Mouse (Mus musculus): ENCODE data around the gene Cog5. TPM values are rescaled to one million over a fixed set of nuclear protein-coding genes. Genes with fewer than 3 reads are reported as not detected.
"Not testable (repeated sequence)": the region's sequence is repeated elsewhere in the genome, so short reads cannot be mapped to it uniquely, and the experiment has no call there.

The Cog5 gene
- total RNA-seq (2018; cell fraction: chromatin; rRNA removed): 100 to 1,000 TPM in 16 of 26 experiments, 10 to 100 TPM in 10; 16.3 to 122 (median 102) TPM
- total RNA-seq (2018; cell fraction: cytosol; rRNA removed): 10 to 100 TPM; 23.9 to 38.2 (median 30.1) TPM
- 10 to 100 TPM; 25.2 to 90.4 (median 57.5) TPM for total RNA-seq (2018; cell fraction: nucleus; rRNA removed)
- polyA plus RNA-seq (2018): 23.2 to 30.6 TPM (median 27.4 TPM) in 3 replicates

- H3K36me3 ChIP-seq (ENCODE audit: inconsistent target): no peaks in the 10 kb centered on the region
- peaks cover 39% of the 10 kb centered on the region; the same call in 1 of the 2 replicates for H3K79me2 ChIP-seq (ENCODE audit: inconsistent target)
- WGBS (ENCODE audit: missing documents): 1% methylated on average over 44 of the region's 47 CpGs
- peak within 1 kb of the TSS; percentile 87 for H3K4me3 ChIP-seq (ENCODE audit: inconsistent target)
- H3K27ac ChIP-seq: peak within 1 kb of the TSS; percentile 44
These were observed at the start of gene Cog5, which contains the start of gene Dus4l for GRCm38 (mm10) chr12:31654197-31654964. Gene Cog5 (plus strand): TSS chr12:31654869. Gene Dus4l (minus strand): TSS chr12:31654826.

GRCm38 (mm10) chr12:31604894-31605293 is 49.8 kb upstream of the Cog5 start:
- H3K27ac ChIP-seq: no peak overlapping the region
- peaks cover under 1% of the 10 kb centered on the region; the same call in 1 of the 2 replicates for H3K36me3 ChIP-seq (ENCODE audit: inconsistent target)
- H3K4me3 ChIP-seq (ENCODE audit: inconsistent target): no peak overlapping the region
- no peaks in the 10 kb centered on the region for H3K79me2 ChIP-seq (ENCODE audit: inconsistent target)
- WGBS (ENCODE audit: missing documents): 86% methylated on average over 3 of the region's 3 CpGs

DNA sequence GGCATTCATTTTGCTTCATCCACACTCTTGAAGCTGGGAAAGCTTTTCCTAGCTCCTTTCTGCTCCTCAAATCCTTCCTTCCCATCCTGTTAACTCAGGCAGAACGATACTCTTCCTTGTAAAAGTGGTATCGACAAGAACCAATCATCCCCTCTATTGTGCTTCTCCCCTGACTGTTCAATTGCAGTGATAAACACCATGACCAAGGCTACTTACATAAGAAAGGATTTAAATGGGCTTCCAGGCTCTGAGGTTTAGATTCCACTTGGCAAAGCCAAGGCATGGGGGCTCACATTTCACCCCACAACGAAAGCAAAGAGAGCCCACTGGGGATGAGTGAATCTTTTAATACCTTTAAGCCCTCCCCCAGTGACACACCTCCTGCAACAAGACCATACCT is 46.5 kb upstream of the Cog5 start:
- Histone ChIP-seq H3K4me3 (ENCODE audit: inconsistent target) (no peak overlapping the region), H3K27ac (no peak overlapping the region), H3K36me3 (ENCODE audit: inconsistent target) (peaks cover 3% of the 10 kb centered on the region; the same call in 1 of the 2 replicates), H3K79me2 (ENCODE audit: inconsistent target) (no peaks in the 10 kb centered on the region)
- 93% methylated on average over 3 of the region's 3 CpGs for WGBS (ENCODE audit: missing documents)

DNA sequence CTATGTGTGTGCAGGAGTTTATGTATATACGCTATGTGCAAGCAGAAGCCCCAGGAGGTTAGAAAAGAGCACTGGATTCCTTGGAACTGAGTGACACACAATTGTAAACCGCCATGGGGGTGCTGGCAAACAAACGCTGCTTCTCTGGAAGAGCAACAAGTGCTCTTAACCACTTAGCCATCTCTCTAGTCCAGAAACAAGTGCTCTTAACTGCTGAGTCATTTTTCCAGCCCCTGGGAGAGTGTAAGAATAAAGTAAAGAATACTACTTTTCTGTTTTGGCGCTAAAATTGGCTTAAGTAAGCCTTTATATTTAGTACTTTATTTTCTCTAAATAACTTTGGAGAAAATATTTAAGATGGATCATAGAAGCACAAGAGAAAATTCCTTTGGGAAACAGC is 41.3 kb upstream of the Cog5 start:
- peaks cover 13% of the 10 kb centered on the region for H3K36me3 ChIP-seq (ENCODE audit: inconsistent target)
- 93% methylated on average over 4 of the region's 4 CpGs for WGBS (ENCODE audit: missing documents)
- H3K79me2 ChIP-seq (ENCODE audit: inconsistent target): no peaks in the 10 kb centered on the region

DNA sequence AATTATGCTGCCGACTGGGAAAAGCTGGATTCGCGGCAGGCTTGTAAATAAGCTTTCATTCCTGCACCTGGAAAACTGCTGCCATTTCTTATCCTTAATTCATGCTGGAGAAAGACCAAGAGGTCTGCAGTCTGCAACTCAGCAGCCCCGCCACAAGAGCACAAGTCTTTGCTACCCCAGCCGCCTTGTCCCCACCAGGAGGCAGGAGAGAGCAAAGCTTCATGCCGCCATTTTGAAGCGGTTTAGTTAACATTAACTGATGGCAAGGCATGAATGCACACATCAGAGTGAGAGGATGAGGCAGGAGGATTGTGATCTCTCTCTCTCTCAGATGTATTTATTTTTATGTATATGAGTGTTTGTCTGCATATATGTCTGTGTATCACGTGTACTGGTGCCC is 34.6 kb upstream of the Cog5 start:
- Histone ChIP-seq H3K4me3 (ENCODE audit: inconsistent target) (no peak overlapping the region), H3K27ac (no peak overlapping the region), H3K79me2 (ENCODE audit: inconsistent target) (no peaks in the 10 kb centered on the region), H3K36me3 (ENCODE audit: inconsistent target) (peaks cover 17% of the 10 kb centered on the region)
- 95% methylated on average over 8 of the region's 8 CpGs for WGBS (ENCODE audit: missing documents)

More for the DNA sequence above, 41.3 kb upstream of the Cog5 start:
- Histone ChIP-seq H3K4me3 (ENCODE audit: inconsistent target) (no peak overlapping the region), H3K27ac (no peak overlapping the region)

DNA sequence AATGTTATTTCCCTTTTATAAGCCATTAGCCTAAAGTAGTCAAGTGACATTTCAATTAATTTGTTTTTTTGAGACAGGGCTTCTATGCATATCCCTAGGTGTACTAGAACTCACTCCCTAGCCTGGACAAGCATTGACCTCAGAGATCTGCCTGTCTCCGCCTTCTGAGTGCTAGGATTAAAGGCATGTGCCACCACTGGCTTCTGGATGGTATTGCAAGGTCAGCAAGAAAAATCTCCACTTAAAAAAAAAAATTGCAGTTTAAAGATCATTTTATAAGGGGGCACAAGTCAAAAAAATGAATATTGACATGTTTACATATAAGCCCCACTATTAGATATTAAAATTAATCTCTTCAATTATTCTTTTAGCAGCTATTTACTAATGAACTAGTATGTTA is 29.7 kb upstream of the Cog5 start:
- no peak overlapping the region for H3K27ac ChIP-seq
- 100% methylated on average over 1 of the region's 1 CpGs for WGBS (ENCODE audit: missing documents)
- H3K79me2 ChIP-seq (ENCODE audit: inconsistent target): no peaks in the 10 kb centered on the region
- no peak overlapping the region for H3K4me3 ChIP-seq (ENCODE audit: inconsistent target)
- H3K36me3 ChIP-seq (ENCODE audit: inconsistent target): peaks cover 13% of the 10 kb centered on the region; the same call in 1 of the 2 replicates

- not testable (repeated sequence) for H3K79me2 ChIP-seq (ENCODE audit: inconsistent target); H3K4me3 ChIP-seq (ENCODE audit: inconsistent target); H3K27ac ChIP-seq
- WGBS (ENCODE audit: missing documents): 97% methylated on average over 7 of the region's 9 CpGs
- H3K36me3 ChIP-seq (ENCODE audit: inconsistent target): peaks cover 13% of the 10 kb centered on the region; the same call in 1 of the 2 replicates
These were observed 26.3 kb upstream of the Cog5 start for GRCm38 (mm10) chr12:31628396-31628795.

DNA sequence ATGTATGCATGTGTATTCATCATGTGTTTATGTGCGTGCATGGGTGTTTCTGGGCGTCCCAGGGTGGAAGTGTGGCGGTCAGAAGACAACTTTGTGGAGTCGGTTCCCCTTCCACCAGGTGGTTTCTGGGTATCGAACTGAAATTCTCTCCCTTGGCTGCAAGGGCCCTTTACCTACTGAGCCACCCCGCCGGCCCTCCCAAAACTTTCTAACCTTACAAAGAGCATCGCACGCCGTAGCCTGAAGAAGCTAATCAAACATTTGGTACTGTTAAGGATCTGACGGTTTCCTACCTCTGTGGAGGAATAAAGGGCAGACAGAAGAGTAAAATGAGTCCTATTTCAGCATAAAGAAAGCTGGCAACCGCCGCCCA is 20.7 kb upstream of the Cog5 start:
- Histone ChIP-seq H3K4me3 (ENCODE audit: inconsistent target) (peak overlapping the region; percentile 71), H3K79me2 (ENCODE audit: inconsistent target) (no peaks in the 10 kb centered on the region), H3K27ac (peak overlapping the region; percentile 33), H3K36me3 (ENCODE audit: inconsistent target) (no peaks in the 10 kb centered on the region)
- WGBS (ENCODE audit: missing documents): under 1% methylated on average over 13 of the region's 13 CpGs

- Histone ChIP-seq H3K27ac (peak within 1 kb of the TSS; percentile 33), H3K36me3 (ENCODE audit: inconsistent target) (no peaks in the 10 kb centered on the region), H3K79me2 (ENCODE audit: inconsistent target) (no peaks in the 10 kb centered on the region), H3K4me3 (ENCODE audit: inconsistent target) (peak within 1 kb of the TSS; percentile 71)
- WGBS (ENCODE audit: missing documents): 2% methylated on average over 72 of the region's 73 CpGs
These were observed 20.1 kb upstream of the Cog5 start, which contains the start of gene Bcap29 for GRCm38 (mm10) chr12:31634343-31635239. Gene Bcap29 (minus strand): TSS chr12:31634658.

GRCm38 (mm10) chr12:31635240-31635607 is 19.4 kb upstream of the Cog5 start:
- H3K36me3 ChIP-seq (ENCODE audit: inconsistent target): no peaks in the 10 kb centered on the region
- WGBS (ENCODE audit: missing documents): 85% methylated on average over 3 of the region's 3 CpGs
- H3K4me3 ChIP-seq (ENCODE audit: inconsistent target): no peak overlapping the region

GRCm38 (mm10) chr12:31653611-31654010 is 1.1 kb upstream of the Cog5 start:
- H3K36me3 ChIP-seq (ENCODE audit: inconsistent target): no peaks in the 10 kb centered on the region
- peak overlapping the region; percentile 87; the same call in 1 of the 2 replicates for H3K4me3 ChIP-seq (ENCODE audit: inconsistent target)
- H3K79me2 ChIP-seq (ENCODE audit: inconsistent target): peaks cover 37% of the 10 kb centered on the region; the same call in 1 of the 2 replicates
- 61% methylated on average over 5 of the region's 5 CpGs for WGBS (ENCODE audit: missing documents)
- no peak overlapping the region for H3K27ac ChIP-seq

More at GRCm38 (mm10) chr12:31635240-31635607, 19.4 kb upstream of the Cog5 start:
- no peaks in the 10 kb centered on the region for H3K79me2 ChIP-seq (ENCODE audit: inconsistent target)
- H3K27ac ChIP-seq: no peak overlapping the region

DNA sequence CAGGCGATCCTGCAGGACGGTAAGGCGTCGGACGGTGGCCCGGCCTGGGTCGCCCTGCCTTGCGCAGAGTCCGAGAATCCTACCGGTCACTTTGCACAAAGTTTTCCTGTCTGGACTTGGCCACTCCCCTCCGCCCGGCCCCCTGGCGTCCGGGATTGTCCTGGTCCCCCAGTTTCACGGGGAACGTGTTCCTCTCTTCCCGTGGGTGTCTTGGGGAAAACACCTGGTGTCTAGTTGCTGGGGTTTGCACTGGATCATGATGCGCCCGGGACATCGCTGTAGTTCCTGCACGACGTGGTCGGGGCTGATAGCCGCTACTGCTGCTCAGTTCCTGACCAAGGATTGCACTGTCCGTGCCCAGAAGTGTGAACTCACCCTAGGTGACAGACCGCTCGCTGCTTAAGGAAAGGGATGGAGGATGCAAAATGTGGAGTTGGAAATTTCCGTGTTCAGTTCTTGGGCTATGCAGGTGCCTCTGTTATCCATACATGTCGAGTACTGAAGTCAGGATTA is 352 bp downstream of the Cog5 start:
- peak overlapping the region; percentile 44 for H3K27ac ChIP-seq

DNA sequence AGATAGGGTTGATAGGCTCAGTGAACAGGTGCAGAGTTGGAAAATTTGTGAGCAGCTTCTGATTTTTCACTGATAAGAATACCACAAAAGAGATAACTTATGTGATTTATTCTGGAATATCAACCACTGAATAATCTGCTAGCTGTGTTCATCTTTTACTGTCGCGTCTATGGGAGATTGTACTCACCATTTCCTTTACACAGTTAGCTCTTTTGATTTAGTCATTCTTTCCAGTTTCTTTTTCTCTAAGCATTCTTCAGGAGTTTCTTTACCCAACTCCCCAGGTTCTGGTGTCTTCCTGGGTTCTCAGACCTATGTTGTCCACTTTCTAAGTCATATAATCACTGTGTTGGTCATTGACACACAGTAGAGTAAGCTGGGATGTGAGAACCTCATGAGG is 2.2 kb downstream of the Cog5 start:
- Histone ChIP-seq H3K27ac (no peak overlapping the region), H3K79me2 (ENCODE audit: inconsistent target) (peaks cover 39% of the 10 kb centered on the region; the same call in 1 of the 2 replicates), H3K36me3 (ENCODE audit: inconsistent target) (no peaks in the 10 kb centered on the region), H3K4me3 (ENCODE audit: inconsistent target) (no peak overlapping the region)
- 100% methylated on average over 2 of the region's 2 CpGs for WGBS (ENCODE audit: missing documents)

More for the DNA sequence above, 352 bp downstream of the Cog5 start:
- peak overlapping the region; percentile 87 for H3K4me3 ChIP-seq (ENCODE audit: inconsistent target)
- under 1% methylated on average over 29 of the region's 29 CpGs for WGBS (ENCODE audit: missing documents)
- H3K79me2 ChIP-seq (ENCODE audit: inconsistent target): peaks cover 39% of the 10 kb centered on the region; the same call in 1 of the 2 replicates
- H3K36me3 ChIP-seq (ENCODE audit: inconsistent target): no peaks in the 10 kb centered on the region

DNA sequence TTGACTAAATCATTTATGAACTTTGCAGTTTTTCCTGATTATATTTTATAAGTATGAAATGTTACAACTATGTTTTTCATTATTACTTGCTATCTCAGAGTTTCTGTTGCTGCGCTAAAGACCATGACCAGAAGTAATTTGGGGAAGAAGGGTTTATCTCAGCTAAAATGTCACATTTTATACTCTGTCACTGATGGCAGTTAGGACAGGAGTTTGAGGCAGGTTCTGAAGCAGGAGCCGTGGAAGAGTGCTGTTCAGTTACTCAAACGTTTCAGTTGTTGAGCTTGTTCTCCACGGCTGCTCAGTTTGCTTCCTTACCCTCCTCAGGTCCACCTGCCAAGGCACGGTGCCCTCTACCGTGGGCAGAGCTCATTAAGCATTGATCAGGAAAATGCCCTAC is 11.3 kb downstream of the Cog5 start:
- no peak overlapping the region for H3K27ac ChIP-seq
- peaks cover 16% of the 10 kb centered on the region for H3K36me3 ChIP-seq (ENCODE audit: inconsistent target)
- no peaks in the 10 kb centered on the region for H3K79me2 ChIP-seq (ENCODE audit: inconsistent target)
- H3K4me3 ChIP-seq (ENCODE audit: inconsistent target): no peak overlapping the region
- WGBS (ENCODE audit: missing documents): 89% methylated on average over 6 of the region's 6 CpGs
